Mouse (Mus musculus): Measurements from ENCODE around the gene Gfap. TPM values are rescaled to one million over a fixed set of nuclear protein-coding genes. Genes with fewer than 3 reads are reported as not detected.
A peak's percentile ranks its signal among the peaks of the same experiment; 100 is the strongest.

Gene Gfap
- polyA plus RNA-seq, 1 experiment = 179 TPM

- peak overlapping the region; percentile 76 for H3K4me3 ChIP-seq (ENCODE audit: insufficient read depth, low read length)
- 0 out of 2 replicates have a peak, but pooled peaks cover 3% of the 10 kb centered on the region for H3K4me1 ChIP-seq (ENCODE audit: control insufficient read depth, insufficient read depth, low read length)
- TF ChIP-seq POLR2A (IDR thresholded peaks at IDR 0.05; ENCODE audit: extremely low read depth, insufficient read depth, low read length) (0 out of 2 replicates have a peak, but pooled peaks have one; percentile 25), CTCF (IDR thresholded peaks at IDR 0.05; ENCODE audit: extremely low read depth, insufficient read depth, low read length) (no peak)
- H3K27ac ChIP-seq (ENCODE audit: insufficient read depth, low read length) = peak overlapping the region; percentile 96
Observed at GRCm38 (mm10) chr11:102881314-102882198, 19.2 kb downstream of the Gfap start.

GRCm38 (mm10) chr11:102880585-102881313 lies 20.0 kb downstream of the Gfap start, which contains the start of the genes Eftud2 and Ccdc103:
Gene Eftud2 (minus strand): TSS chr11:102880985.
Gene Ccdc103 (plus strand): TSS chr11:102881204.
- Histone ChIP-seq H3K4me1 (ENCODE audit: control insufficient read depth, insufficient read depth, low read length) (0 out of 2 replicates have a peak, but pooled peaks cover 3% of the 10 kb centered on the region), H3K4me3 (ENCODE audit: insufficient read depth, low read length) (peak within 1 kb of the TSS; percentile 76), H3K27ac (ENCODE audit: insufficient read depth, low read length) (peak within 1 kb of the TSS; percentile 96)
- TF ChIP-seq CTCF (IDR thresholded peaks at IDR 0.05; ENCODE audit: extremely low read depth, insufficient read depth, low read length) (no peak), POLR2A (IDR thresholded peaks at IDR 0.05; ENCODE audit: extremely low read depth, insufficient read depth, low read length) (peak; percentile 97)

- Histone ChIP-seq H3K4me3 (ENCODE audit: insufficient read depth, low read length) (no peak overlapping the region), H3K4me1 (ENCODE audit: control insufficient read depth, insufficient read depth, low read length) (peaks cover 5% of the 10 kb centered on the region; the same call in 1 of the 2 replicates), H3K27ac (ENCODE audit: insufficient read depth, low read length) (no peak overlapping the region)
- TF ChIP-seq CTCF (IDR thresholded peaks at IDR 0.05; ENCODE audit: extremely low read depth, insufficient read depth, low read length) (no peak), POLR2A (IDR thresholded peaks at IDR 0.05; ENCODE audit: extremely low read depth, insufficient read depth, low read length) (no peak)
Observed at GRCm38 (mm10) chr11:102879558-102879957, 21.2 kb downstream of the Gfap start.

- Histone ChIP-seq H3K4me1 (ENCODE audit: control insufficient read depth, insufficient read depth, low read length) (peaks cover 5% of the 10 kb centered on the region; the same call in 1 of the 2 replicates), H3K27ac (ENCODE audit: insufficient read depth, low read length) (peak overlapping the region; percentile 59), H3K4me3 (ENCODE audit: insufficient read depth, low read length) (no peak overlapping the region)
- TF ChIP-seq POLR2A (IDR thresholded peaks at IDR 0.05; ENCODE audit: extremely low read depth, insufficient read depth, low read length) = peak; percentile 41; the same call in 1 of the 2 replicates
- TF ChIP-seq CTCF (IDR thresholded peaks at IDR 0.05; ENCODE audit: extremely low read depth, insufficient read depth, low read length) = no peak
Observed at GRCm38 (mm10) chr11:102874801-102875334, 25.8 kb downstream of the Gfap start.

- no peak overlapping the region for H3K4me3 ChIP-seq (ENCODE audit: insufficient read depth, low read length)
- TF ChIP-seq POLR2A (IDR thresholded peaks at IDR 0.05; ENCODE audit: extremely low read depth, insufficient read depth, low read length) (no peak), CTCF (IDR thresholded peaks at IDR 0.05; ENCODE audit: extremely low read depth, insufficient read depth, low read length) (peak; percentile 58; the same call in 1 of the 2 replicates)
- H3K4me1 ChIP-seq (ENCODE audit: control insufficient read depth, insufficient read depth, low read length) = peaks cover 3% of the 10 kb centered on the region; the same call in 1 of the 2 replicates
- H3K27ac ChIP-seq (ENCODE audit: insufficient read depth, low read length) = no peak overlapping the region
Observed at GRCm38 (mm10) chr11:102864272-102864671, 36.4 kb downstream of the Gfap start.

- Histone ChIP-seq H3K4me3 (ENCODE audit: insufficient read depth, low read length) (no peak overlapping the region), H3K27ac (ENCODE audit: insufficient read depth, low read length) (no peak overlapping the region), H3K4me1 (ENCODE audit: control insufficient read depth, insufficient read depth, low read length) (peaks cover 2% of the 10 kb centered on the region; the same call in 1 of the 2 replicates)
- TF ChIP-seq POLR2A (IDR thresholded peaks at IDR 0.05; ENCODE audit: extremely low read depth, insufficient read depth, low read length) (no peak), CTCF (IDR thresholded peaks at IDR 0.05; ENCODE audit: extremely low read depth, insufficient read depth, low read length) (no peak)
Observed at GRCm38 (mm10) chr11:102859933-102860332, 40.8 kb downstream of the Gfap start.

- no peak for TF ChIP-seq CTCF (IDR thresholded peaks at IDR 0.05; ENCODE audit: extremely low read depth, insufficient read depth, low read length)
- TF ChIP-seq POLR2A (IDR thresholded peaks at IDR 0.05; ENCODE audit: extremely low read depth, insufficient read depth, low read length) = no peak
- H3K27ac ChIP-seq (ENCODE audit: insufficient read depth, low read length) = no peak overlapping the region
- H3K4me3 ChIP-seq (ENCODE audit: insufficient read depth, low read length) = no peak overlapping the region
- peaks cover 2% of the 10 kb centered on the region; the same call in 1 of the 2 replicates for H3K4me1 ChIP-seq (ENCODE audit: control insufficient read depth, insufficient read depth, low read length)
Observed at GRCm38 (mm10) chr11:102858951-102859350, 41.8 kb downstream of the Gfap start.

- no peak overlapping the region for H3K4me3 ChIP-seq (ENCODE audit: insufficient read depth, low read length)
- TF ChIP-seq POLR2A (IDR thresholded peaks at IDR 0.05; ENCODE audit: extremely low read depth, insufficient read depth, low read length) (no peak), CTCF (IDR thresholded peaks at IDR 0.05; ENCODE audit: extremely low read depth, insufficient read depth, low read length) (no peak)
- no peak overlapping the region for H3K27ac ChIP-seq (ENCODE audit: insufficient read depth, low read length)
- H3K4me1 ChIP-seq (ENCODE audit: control insufficient read depth, insufficient read depth, low read length) = peaks cover 2% of the 10 kb centered on the region; the same call in 1 of the 2 replicates
Observed at GRCm38 (mm10) chr11:102855941-102856340, 44.8 kb downstream of the Gfap start.

- Histone ChIP-seq H3K4me3 (ENCODE audit: insufficient read depth, low read length) (no peak overlapping the region), H3K27ac (ENCODE audit: insufficient read depth, low read length) (no peak overlapping the region), H3K4me1 (ENCODE audit: control insufficient read depth, insufficient read depth, low read length) (no peaks in the 10 kb centered on the region)
- TF ChIP-seq POLR2A (IDR thresholded peaks at IDR 0.05; ENCODE audit: extremely low read depth, insufficient read depth, low read length) (no peak), CTCF (IDR thresholded peaks at IDR 0.05; ENCODE audit: extremely low read depth, insufficient read depth, low read length) (peak; percentile 35; the same call in 1 of the 2 replicates)
Observed at GRCm38 (mm10) chr11:102853760-102854159, 47.0 kb downstream of the Gfap start.

Measured in cortical plate, adult 2 months (tissue).